Mouse (Mus musculus): Measurements from ENCODE around the gene Tinf2. TPM values are rescaled to one million over a fixed set of nuclear protein-coding genes. Genes with fewer than 3 reads are reported as not detected.

Gene Tinf2
- polyA plus RNA-seq (2015; fragmentation: Nextera tagmentation; extraction: Ambion mirVana), result 14.2 and 15.0 TPM in 2 replicates

GRCm38 (mm10) chr14:55681160-55682117 is at the start of gene Tinf2:
TSS of gene Tinf2 (minus strand) at chr14:55681820.

GRCm38 (mm10) chr14:55721700-55722437 is 40.2 kb upstream of the Tinf2 start, which contains the start of gene Rabggta:
TSS of gene Rabggta (minus strand) at chr14:55722263.

GRCm38 (mm10) chr14:55713729-55714122 is 32.1 kb upstream of the Tinf2 start, which contains the start of gene Tgm1:
TSS of gene Tgm1 (minus strand) at chr14:55713926.

GRCm38 (mm10) chr14:55671833-55672740 is 9.5 kb downstream of the Tinf2 start, which contains the start of the genes Gmpr2 and Nedd8:
TSS of gene Gmpr2 (plus strand) at chr14:55671941.
TSS of gene Nedd8 (minus strand) at chr14:55672124.

DNA sequence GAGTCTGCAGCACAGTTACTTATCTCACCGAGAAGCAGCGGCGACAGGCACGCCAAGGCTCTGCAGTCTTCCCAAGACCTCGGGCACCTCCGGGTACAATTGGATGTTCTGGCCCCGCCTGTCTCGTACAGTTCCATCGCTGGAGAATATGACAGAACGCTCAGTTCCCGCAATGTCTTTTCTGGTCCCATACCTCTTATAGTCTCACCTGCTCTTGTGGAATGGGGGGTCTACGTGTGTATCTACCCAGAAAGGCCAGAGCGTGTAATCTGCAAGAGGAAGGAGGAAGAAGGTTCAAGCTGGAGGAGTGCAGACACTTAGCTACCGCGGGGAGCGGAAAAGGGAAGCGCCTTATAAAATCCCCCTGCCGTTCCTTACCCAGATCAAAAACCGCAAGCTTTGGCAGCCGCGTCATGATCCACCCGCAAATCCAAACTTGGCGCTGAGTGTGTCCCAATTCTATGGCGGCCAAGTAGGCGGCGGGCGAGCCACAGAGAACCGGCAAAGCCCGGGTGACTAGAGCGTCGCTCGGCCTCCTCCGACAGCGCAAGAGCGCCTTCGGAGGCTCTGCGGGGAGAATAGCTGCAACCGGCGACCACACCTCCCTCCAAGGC is 21.6 kb downstream of the Tinf2 start, which contains the start of gene Mdp1:
Gene Mdp1 (minus strand): TSS at position 549 of the 614 bp plus-strand sequence.

DNA sequence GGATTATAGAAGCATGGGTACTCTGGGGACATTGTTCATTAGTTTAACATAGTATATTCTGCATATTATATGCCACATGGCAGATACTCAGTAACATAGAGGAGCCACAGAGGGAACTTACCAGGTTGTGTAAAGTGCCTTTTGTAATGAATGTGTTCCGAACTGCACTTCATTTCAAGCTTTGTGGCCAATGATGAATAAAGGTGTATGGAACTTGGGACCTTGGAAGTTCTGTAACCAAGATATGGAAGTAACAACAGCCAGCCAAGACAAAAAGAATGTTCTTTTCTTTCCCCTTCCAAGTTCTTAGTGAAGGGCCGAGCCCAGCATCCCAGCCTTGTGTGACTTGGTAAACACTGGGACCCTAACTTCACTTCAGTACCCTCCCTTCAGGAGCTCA is 31.7 kb downstream of the Tinf2 start, which contains the start of gene Tssk4:
Gene Tssk4 (plus strand): TSS at position 301 of the 400 bp plus-strand sequence.

DNA sequence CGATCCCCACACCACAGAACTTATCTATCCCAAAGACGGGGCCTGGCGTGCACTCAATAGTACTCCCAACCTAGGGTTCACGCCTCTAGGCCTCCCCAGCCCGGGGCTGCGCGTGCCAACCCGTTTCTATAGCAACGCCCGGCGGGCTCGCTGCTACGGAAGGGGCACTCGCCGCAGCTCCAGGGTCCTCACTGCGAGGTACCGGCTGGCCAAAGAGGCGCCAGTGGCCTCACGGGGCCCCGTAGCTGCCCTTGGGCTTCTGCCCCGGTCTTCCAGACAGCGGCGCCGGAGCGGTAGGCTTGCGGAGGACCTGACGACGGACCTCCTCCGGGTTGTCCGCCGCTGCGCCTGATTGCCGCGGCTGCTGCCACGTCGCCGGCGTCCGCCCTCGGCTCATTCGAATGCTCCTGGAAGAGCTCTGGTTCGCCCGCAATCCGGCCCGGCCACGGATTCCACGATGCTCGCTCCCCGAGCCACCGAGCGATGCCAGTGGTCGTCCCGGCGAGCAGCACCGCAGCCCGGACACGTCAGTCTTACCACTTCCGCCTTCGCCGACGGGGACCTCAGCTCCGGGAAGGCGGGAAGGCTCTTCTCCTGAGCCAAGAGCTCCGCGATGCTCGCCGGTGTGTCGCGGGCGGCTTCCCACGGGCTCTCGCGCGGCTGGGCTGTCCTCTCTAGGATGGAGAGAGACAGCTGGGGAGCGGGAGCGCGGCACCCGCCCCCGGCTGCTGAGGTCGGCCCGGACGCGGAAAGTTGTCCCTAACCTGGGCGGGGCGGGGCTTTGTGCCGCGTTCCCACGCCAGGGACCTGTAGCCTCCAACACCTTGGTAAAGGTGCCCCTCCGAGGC is 38.3 kb downstream of the Tinf2 start, which contains the start of gene Tm9sf1:
Gene Tm9sf1 (minus strand): TSS at position 747 of the 848 bp plus-strand sequence.

DNA sequence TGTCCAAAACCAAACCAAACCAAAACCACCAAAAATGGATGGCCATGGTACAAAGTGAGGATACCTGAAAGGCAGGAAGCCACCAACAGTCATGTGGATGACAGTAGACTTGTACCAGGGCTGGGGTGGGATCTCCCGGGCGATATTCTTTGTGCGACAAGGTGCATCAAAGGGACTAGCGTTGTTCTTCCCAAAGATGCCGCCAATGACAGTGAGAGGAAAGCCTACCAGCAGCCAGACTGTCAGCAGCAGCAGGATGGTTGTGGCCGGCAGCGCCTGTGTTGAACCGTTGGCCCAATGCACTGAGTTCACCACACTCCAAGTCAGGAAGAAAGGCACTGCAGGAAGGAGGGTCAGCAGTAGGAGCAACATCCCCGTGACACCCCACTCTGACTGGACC is 43.8 kb downstream of the Tinf2 start, which contains the start of gene Gm49378:
Gene Gm49378 (minus strand): TSS at position 101 of the 400 bp plus-strand sequence.

GRCm38 (mm10) chr14:55635523-55636007 is 46.1 kb downstream of the Tinf2 start, which contains the start of gene Ipo4:
TSS of gene Ipo4 (minus strand) at chr14:55635957.

Other genes with a start within 250 kb of the Tinf2 start
- 21.7 and 34.9 TPM in 2 replicates for gene Dhrs4, start 203.1 kb downstream of the Tinf2 start, polyA plus RNA-seq (2015; fragmentation: Nextera tagmentation; extraction: Ambion mirVana)
- gene Carmil3, start 191.2 kb downstream of the Tinf2 start, polyA plus RNA-seq (2015; fragmentation: Nextera tagmentation; extraction: Ambion mirVana), result 0.44 and 0.66 TPM in 2 replicates
- not detected in 2 replicates for gene Cpne6, start 171.4 kb downstream of the Tinf2 start, polyA plus RNA-seq (2015; fragmentation: Nextera tagmentation; extraction: Ambion mirVana)
- not detected in 2 replicates for gene Nrl, start 156.8 kb downstream of the Tinf2 start, polyA plus RNA-seq (2015; fragmentation: Nextera tagmentation; extraction: Ambion mirVana)
- gene Pck2, start 141.6 kb downstream of the Tinf2 start, polyA plus RNA-seq (2015; fragmentation: Nextera tagmentation; extraction: Ambion mirVana), result 15.8 and 17.4 TPM in 2 replicates
- gene Dcaf11, start 121.8 kb downstream of the Tinf2 start, polyA plus RNA-seq (2015; fragmentation: Nextera tagmentation; extraction: Ambion mirVana), result 45.2 and 45.3 TPM in 2 replicates
- 1.2 and 1.5 TPM in 2 replicates for gene A730061H03Rik, start 121.4 kb downstream of the Tinf2 start, polyA plus RNA-seq (2015; fragmentation: Nextera tagmentation; extraction: Ambion mirVana)
- gene Fitm1, start 106.2 kb downstream of the Tinf2 start, polyA plus RNA-seq (2015; fragmentation: Nextera tagmentation; extraction: Ambion mirVana), result 342 and 394 TPM in 2 replicates
- gene Psme1, start 103.7 kb downstream of the Tinf2 start, polyA plus RNA-seq (2015; fragmentation: Nextera tagmentation; extraction: Ambion mirVana), result 88.6 and 106 TPM in 2 replicates
- 63.2 and 67.4 TPM in 2 replicates for gene Emc9, start 96.5 kb downstream of the Tinf2 start, polyA plus RNA-seq (2015; fragmentation: Nextera tagmentation; extraction: Ambion mirVana)
- gene Psme2, start 90.7 kb downstream of the Tinf2 start, polyA plus RNA-seq (2015; fragmentation: Nextera tagmentation; extraction: Ambion mirVana), result 186 and 262 TPM in 2 replicates
- 10.3 and 13.4 TPM in 2 replicates for gene Rnf31, start 90.1 kb downstream of the Tinf2 start, polyA plus RNA-seq (2015; fragmentation: Nextera tagmentation; extraction: Ambion mirVana)
- 11.4 and 12.2 TPM in 2 replicates for gene Irf9, start 78.2 kb downstream of the Tinf2 start, polyA plus RNA-seq (2015; fragmentation: Nextera tagmentation; extraction: Ambion mirVana)
- 1.8 and 1.9 TPM in 2 replicates for gene Rec8, start 63.8 kb downstream of the Tinf2 start, polyA plus RNA-seq (2015; fragmentation: Nextera tagmentation; extraction: Ambion mirVana)
- gene Ipo4, start 45.9 kb downstream of the Tinf2 start, polyA plus RNA-seq (2015; fragmentation: Nextera tagmentation; extraction: Ambion mirVana), result 52.7 and 61.0 TPM in 2 replicates
- 1.3 and 2.0 TPM in 2 replicates for gene Gm49378, start 43.9 kb downstream of the Tinf2 start, polyA plus RNA-seq (2015; fragmentation: Nextera tagmentation; extraction: Ambion mirVana)
- gene Tm9sf1, start 38.0 kb downstream of the Tinf2 start, polyA plus RNA-seq (2015; fragmentation: Nextera tagmentation; extraction: Ambion mirVana), result 48.0 and 52.2 TPM in 2 replicates
- gene Tssk4, start 31.6 kb downstream of the Tinf2 start, polyA plus RNA-seq (2015; fragmentation: Nextera tagmentation; extraction: Ambion mirVana), result 0.24 and 0.32 TPM in 2 replicates
- 29.8 and 35.3 TPM in 2 replicates for gene Mdp1, start 21.3 kb downstream of the Tinf2 start, polyA plus RNA-seq (2015; fragmentation: Nextera tagmentation; extraction: Ambion mirVana)
- 15.1 and 16.5 TPM in 2 replicates for gene Gmpr2, start 9.9 kb downstream of the Tinf2 start, polyA plus RNA-seq (2015; fragmentation: Nextera tagmentation; extraction: Ambion mirVana)
- gene Nedd8, start 9.7 kb downstream of the Tinf2 start, polyA plus RNA-seq (2015; fragmentation: Nextera tagmentation; extraction: Ambion mirVana), result 356 and 376 TPM in 2 replicates
- gene Tgm1, start 32.1 kb upstream of the Tinf2 start, polyA plus RNA-seq (2015; fragmentation: Nextera tagmentation; extraction: Ambion mirVana), result 0.35 and 1.9 TPM in 2 replicates
- gene Rabggta, start 40.4 kb upstream of the Tinf2 start, polyA plus RNA-seq (2015; fragmentation: Nextera tagmentation; extraction: Ambion mirVana), result 12.8 and 13.3 TPM in 2 replicates
- gene Dhrs1, start 63.9 kb upstream of the Tinf2 start, polyA plus RNA-seq (2015; fragmentation: Nextera tagmentation; extraction: Ambion mirVana), result 41.5 and 50.2 TPM in 2 replicates
- 14.6 and 17.5 TPM in 2 replicates for gene Nop9, start 63.9 kb upstream of the Tinf2 start, polyA plus RNA-seq (2015; fragmentation: Nextera tagmentation; extraction: Ambion mirVana)
- gene Cideb, start 76.6 kb upstream of the Tinf2 start, polyA plus RNA-seq (2015; fragmentation: Nextera tagmentation; extraction: Ambion mirVana), result 0.11 and 0.12 TPM in 2 replicates
- 0.23 and 0.41 TPM in 2 replicates for gene Ltb4r2, start 79.6 kb upstream of the Tinf2 start, polyA plus RNA-seq (2015; fragmentation: Nextera tagmentation; extraction: Ambion mirVana)
- gene Ltb4r1, start 84.1 kb upstream of the Tinf2 start, polyA plus RNA-seq (2015; fragmentation: Nextera tagmentation; extraction: Ambion mirVana), result 0.21 and 0.61 TPM in 2 replicates
- 5.0 and 5.7 TPM in 2 replicates for gene Adcy4, start 102.3 kb upstream of the Tinf2 start, polyA plus RNA-seq (2015; fragmentation: Nextera tagmentation; extraction: Ambion mirVana)
- gene Ripk3, start 107.0 kb upstream of the Tinf2 start, polyA plus RNA-seq (2015; fragmentation: Nextera tagmentation; extraction: Ambion mirVana), result 6.7 and 11.8 TPM in 2 replicates
- gene Nfatc4, start 141.3 kb upstream of the Tinf2 start, polyA plus RNA-seq (2015; fragmentation: Nextera tagmentation; extraction: Ambion mirVana), result 10.9 and 11.6 TPM in 2 replicates
- gene Nynrin, start 172.2 kb upstream of the Tinf2 start, polyA plus RNA-seq (2015; fragmentation: Nextera tagmentation; extraction: Ambion mirVana), result 3.1 and 3.3 TPM in 2 replicates
- gene Cbln3, start 202.6 kb upstream of the Tinf2 start, polyA plus RNA-seq (2015; fragmentation: Nextera tagmentation; extraction: Ambion mirVana), result 0.21 and 0.28 TPM in 2 replicates
- 6.2 and 7.7 TPM in 2 replicates for gene Khnyn, start 203.1 kb upstream of the Tinf2 start, polyA plus RNA-seq (2015; fragmentation: Nextera tagmentation; extraction: Ambion mirVana)
- 66.3 and 69.2 TPM in 2 replicates for gene Sdr39u1, start 218.5 kb upstream of the Tinf2 start, polyA plus RNA-seq (2015; fragmentation: Nextera tagmentation; extraction: Ambion mirVana)